Mouse (Mus musculus) hindbrain, embryonic 11.5 days (tissue): ENCODE measurements around the gene Man1b1. TPM values are rescaled to one million over a fixed set of nuclear protein-coding genes. Genes with fewer than 3 reads are reported as not detected.

Experiments used
- ATAC-seq: fragments of 200-750 bp; cut with Nextera tagmentation; 2 replicates; pipeline ENCODE4 v1.8.0; 2017; ENCODE audit warnings: mild to moderate bottlenecking, moderate TSS enrichment, moderate library complexity; ENCODE audit not compliant: low FRiP score
- DNase-seq: peaks from one replicate; pipeline ENCODE4 v3.0.0-alpha.2; 2015; ENCODE audit warnings: low spot score
- H3K27ac ChIP-seq: fragments of 300-500 bp; sonication (generic); 2 replicates; pipeline ENCODE4 v1.5.1; 2014; ENCODE audit warnings: mild to moderate bottlenecking, low read depth, low read length
- H3K27me3 ChIP-seq: fragments of 300-500 bp; sonication (generic); 2 replicates; pipeline ENCODE4 v1.6.1; 2014; ENCODE audit warnings: mild to moderate bottlenecking, low read length, moderate library complexity, mixed read lengths; ENCODE audit not compliant: control insufficient read depth, insufficient read depth
- H3K36me3 ChIP-seq: fragments of 300-500 bp; sonication (generic); 2 replicates; pipeline ENCODE4 v1.6.1; 2014; ENCODE audit warnings: mild to moderate bottlenecking, low read length, moderate library complexity, mixed read lengths; ENCODE audit not compliant: control insufficient read depth, insufficient read depth
- H3K4me1 ChIP-seq: fragments of 300-500 bp; sonication (generic); replicated peaks from 2 replicates; pipeline ENCODE4 v1.6.1; 2014; ENCODE audit warnings: low read length, mixed read lengths; ENCODE audit not compliant: control insufficient read depth, insufficient read depth
- H3K4me2 ChIP-seq: fragments of 300-500 bp; sonication (generic); replicated peaks from 2 replicates; pipeline ENCODE4 v1.6.1; 2014; ENCODE audit warnings: mild to moderate bottlenecking, low read depth, low read length
- H3K4me3 ChIP-seq: fragments of 300-500 bp; sonication (generic); 2 replicates; pipeline ENCODE4 v1.5.1; 2014; ENCODE audit warnings: low read depth, low read length
- H3K9ac ChIP-seq: fragments of 300-500 bp; sonication (generic); 2 replicates; pipeline ENCODE4 v1.6.1; 2014; ENCODE audit warnings: low read depth, low read length
- H3K9me3 ChIP-seq: fragments of 300-500 bp; sonication (generic); 2 replicates; pipeline ENCODE4 v1.6.1; 2016; ENCODE audit warnings: low read length; ENCODE audit not compliant: control insufficient read depth
- WGBS: fragments of 180-500 bp; shearing (Covaris S2); extraction: QIAGEN DNeasy Blood & Tissue Kit; methylation state at CpG from one replicate; pipeline ENCODE4 v1.1.7; 2014; 5-methylcytosine and 5-hydroxymethylcytosine counted together
- polyA plus RNA-seq: library from polyadenylated mRNA; unstranded; fragments of >200 nt; fragmentation: Nextera tagmentation; extraction: Ambion mirVana; gene quantifications from 2 replicates; pipeline ENCODE4 v1.2.1, GENCODE M21; 2014

The Man1b1 gene
- polyA plus RNA-seq, 1 experiment from 2014 or later: 133 TPM

DNA sequence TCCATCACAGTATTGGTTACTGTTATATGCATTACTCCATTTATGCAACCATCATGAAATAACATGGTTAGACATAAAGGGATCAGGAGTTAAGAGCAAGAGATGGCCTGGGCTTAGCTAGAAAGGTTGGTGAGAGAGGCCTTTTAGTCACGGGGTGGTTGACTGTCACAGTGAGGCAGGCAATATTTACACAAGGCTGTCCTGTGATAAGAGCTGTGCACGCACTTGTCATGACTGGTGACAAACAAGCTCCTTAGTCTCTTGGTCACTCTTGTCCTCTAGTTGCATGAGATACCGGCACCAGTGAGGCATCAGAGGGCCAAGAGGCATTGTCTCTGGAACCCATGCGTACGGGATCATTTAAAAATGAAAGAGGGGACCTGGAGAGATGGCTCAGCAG, 52.4 kb downstream of the Man1b1 start:
- DNase-seq (no peak), ATAC-seq (no peak)
- Histone ChIP-seq H3K4me3 (no peak overlapping the region), H3K4me1 (no peaks in the 10 kb centered on the region), H3K36me3 (no peaks in the 10 kb centered on the region), H3K9me3 (no peaks in the 10 kb centered on the region), H3K4me2 (no peak overlapping the region), H3K27me3 (no peaks in the 10 kb centered on the region), H3K9ac (no peak overlapping the region), H3K27ac (no peak overlapping the region)
- 79% methylated on average over 5 of the region's 5 CpGs for WGBS

DNA sequence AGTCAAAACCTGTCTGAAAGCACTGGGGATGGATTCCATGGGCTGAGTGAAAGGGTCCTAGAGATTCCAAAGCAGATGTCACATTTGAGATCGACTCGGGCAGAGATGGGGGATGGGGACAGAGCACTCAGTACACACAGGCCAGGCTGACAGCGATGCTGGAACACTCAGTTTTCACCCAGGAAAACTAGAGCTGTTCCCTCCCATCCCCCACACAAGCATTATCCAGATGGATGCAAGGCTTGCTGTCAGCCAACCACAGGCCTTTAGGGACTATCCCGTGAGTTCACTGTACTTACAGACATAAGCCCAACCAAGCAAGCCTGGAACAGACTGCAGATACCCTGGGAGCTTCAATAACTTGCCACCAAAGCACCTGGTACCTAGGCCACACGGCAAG, 59.1 kb downstream of the Man1b1 start:
- Histone ChIP-seq H3K27ac (no peak overlapping the region), H3K27me3 (peaks cover 19% of the 10 kb centered on the region), H3K4me2 (no peak overlapping the region), H3K9ac (no peak overlapping the region), H3K4me3 (no peak overlapping the region), H3K36me3 (no peaks in the 10 kb centered on the region), H3K9me3 (no peaks in the 10 kb centered on the region), H3K4me1 (peaks cover 5% of the 10 kb centered on the region; the same call in 1 of the 2 replicates)
- DNase-seq: no peak
- ATAC-seq: no peak
- 68% methylated on average over 5 of the region's 5 CpGs for WGBS

DNA sequence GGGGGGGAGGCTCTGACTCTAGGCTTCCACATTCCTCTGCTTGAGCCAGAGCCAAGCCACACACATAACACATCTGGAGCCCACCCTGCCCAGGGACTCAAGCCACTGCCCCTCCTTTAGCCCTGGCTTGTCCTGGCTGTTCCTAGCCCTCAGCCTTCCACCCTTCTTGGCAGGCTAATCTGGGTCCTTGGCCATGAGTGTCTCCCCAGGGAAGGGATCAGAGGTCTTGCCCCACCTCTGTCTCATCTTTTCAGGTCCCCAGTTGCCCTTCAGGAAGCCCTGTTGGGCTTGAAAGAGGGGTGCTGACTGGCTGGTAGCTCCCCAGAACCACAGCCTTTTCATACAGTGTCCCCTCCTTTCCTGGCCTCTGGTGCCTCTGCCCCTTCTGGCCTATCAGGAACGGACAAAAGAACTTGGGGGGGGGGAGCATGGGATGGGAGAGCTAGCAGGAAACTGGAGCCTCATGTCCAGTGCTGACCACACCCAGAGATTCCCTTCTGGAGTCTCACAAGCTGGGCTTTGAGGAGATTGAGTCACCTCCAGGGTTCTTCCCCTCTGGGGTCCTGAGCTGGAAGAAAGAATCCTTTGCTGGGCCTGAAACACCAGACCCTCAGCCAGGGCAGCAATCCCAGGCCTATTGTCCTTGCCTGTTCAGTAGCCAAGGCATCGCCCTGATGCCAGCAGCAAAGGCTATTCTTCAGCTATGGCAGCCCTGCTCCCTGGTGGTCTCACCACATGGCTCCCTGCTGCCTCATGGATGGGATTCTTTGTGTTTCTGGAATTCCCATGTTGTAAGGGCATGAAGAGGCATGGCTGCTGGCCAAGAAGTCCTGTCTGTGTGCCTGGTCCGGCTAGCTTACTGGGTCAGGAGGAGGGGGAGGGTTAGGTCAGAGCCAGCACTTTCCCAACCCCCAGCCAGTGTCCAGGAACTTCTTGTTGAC, 62.4 kb downstream of the Man1b1 start:
- Histone ChIP-seq H3K4me2 (no peak overlapping the region), H3K27me3 (peaks cover 45% of the 10 kb centered on the region), H3K9ac (no peak overlapping the region), H3K9me3 (no peaks in the 10 kb centered on the region), H3K27ac (no peak overlapping the region), H3K36me3 (no peaks in the 10 kb centered on the region), H3K4me1 (peaks cover 5% of the 10 kb centered on the region; the same call in 1 of the 2 replicates), H3K4me3 (no peak overlapping the region)
- ATAC-seq (no peak), DNase-seq (no peak)
- 32% methylated on average over 3 of the region's 3 CpGs for WGBS

DNA sequence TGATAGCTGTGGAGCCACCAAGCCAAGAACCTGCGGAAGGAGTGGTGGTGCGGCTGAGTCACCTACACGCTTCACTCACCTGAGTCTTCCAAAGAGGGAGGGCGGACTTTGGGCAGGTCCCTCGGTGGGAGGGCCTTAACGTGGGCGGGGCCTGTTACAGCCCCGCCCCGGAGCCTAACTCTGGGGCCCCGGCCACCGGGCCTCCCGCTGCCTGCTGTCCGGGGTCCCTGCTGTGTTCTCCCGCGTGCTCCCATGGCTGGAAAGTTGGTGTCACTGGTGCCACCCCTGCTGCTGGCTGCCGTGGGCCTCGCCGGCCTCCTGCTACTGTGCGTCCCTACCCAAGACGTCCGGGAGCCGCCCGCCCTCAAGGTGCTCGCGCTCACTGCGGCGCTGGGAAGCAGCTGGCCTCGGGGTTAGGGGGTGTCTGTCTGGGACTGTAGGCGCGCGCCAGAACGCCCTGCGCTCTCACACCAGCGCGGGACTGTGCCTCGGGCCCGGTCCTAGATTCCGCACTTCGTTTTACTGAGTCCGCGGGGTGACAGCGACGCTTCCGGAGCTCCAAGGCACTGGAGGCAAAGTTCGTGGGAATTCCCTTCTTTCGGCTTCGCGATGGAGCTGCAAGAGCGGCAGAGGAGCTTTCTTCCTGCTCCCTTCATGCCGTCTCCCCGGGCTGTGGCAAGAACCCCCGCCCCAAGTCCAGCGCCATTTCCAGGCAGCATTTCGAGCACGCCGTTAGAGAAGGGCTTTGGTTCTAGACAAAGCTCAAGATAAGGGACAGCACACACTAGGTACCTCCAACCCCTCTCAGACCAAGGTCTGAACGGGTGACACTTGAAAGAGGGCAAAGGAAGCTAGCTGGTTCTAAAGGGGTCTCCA, 63.8 kb downstream of the Man1b1 start, which contains the start of gene Entpd2:
Gene Entpd2, plus strand, starts transcription at position 154 of the 876 bp plus-strand sequence.
- peaks cover 5% of the 10 kb centered on the region; the same call in 1 of the 2 replicates for H3K4me1 ChIP-seq
- H3K9ac ChIP-seq: peak within 1 kb of the TSS; percentile 44; the same call in 1 of the 2 replicates
- H3K27me3 ChIP-seq: peaks cover 57% of the 10 kb centered on the region
- H3K4me3 ChIP-seq: peak within 1 kb of the TSS; percentile 34
- H3K27ac ChIP-seq: no peak within 1 kb of the TSS
- H3K9me3 ChIP-seq: no peaks in the 10 kb centered on the region
- 2% methylated on average over 54 of the region's 57 CpGs for WGBS
- H3K36me3 ChIP-seq: no peaks in the 10 kb centered on the region
- peak within 1 kb of the TSS; percentile 71 for H3K4me2 ChIP-seq
- ATAC-seq: no peak
- DNase-seq: peak; percentile 48

DNA sequence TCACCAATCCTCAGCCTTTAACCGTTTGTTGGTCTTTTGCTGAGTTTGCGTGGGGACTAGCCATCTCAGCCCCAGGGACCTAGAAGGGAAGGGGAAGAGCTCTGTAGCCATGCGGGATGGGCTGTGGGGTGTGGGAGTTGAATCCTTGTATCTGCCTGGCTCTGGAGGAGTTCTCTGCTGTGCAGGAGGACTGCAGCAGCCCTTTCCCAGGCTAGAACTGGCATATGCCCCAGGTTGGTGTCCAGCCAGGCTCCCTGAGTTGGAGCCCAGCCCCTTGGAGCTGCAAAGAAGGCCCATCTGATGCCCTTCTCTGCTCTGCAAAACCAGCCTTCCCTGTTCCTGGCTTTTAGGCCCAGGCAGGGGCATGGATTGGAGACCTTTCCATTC, 64.5 kb downstream of the Man1b1 start:
- Histone ChIP-seq H3K4me3 (no peak overlapping the region), H3K27ac (no peak overlapping the region), H3K9me3 (no peaks in the 10 kb centered on the region), H3K9ac (no peak overlapping the region), H3K4me2 (no peak overlapping the region), H3K4me1 (peaks cover 5% of the 10 kb centered on the region; the same call in 1 of the 2 replicates), H3K27me3 (peaks cover 61% of the 10 kb centered on the region), H3K36me3 (no peaks in the 10 kb centered on the region)
- ATAC-seq (no peak), DNase-seq (no peak)
- 27% methylated on average over 3 of the region's 3 CpGs for WGBS

DNA sequence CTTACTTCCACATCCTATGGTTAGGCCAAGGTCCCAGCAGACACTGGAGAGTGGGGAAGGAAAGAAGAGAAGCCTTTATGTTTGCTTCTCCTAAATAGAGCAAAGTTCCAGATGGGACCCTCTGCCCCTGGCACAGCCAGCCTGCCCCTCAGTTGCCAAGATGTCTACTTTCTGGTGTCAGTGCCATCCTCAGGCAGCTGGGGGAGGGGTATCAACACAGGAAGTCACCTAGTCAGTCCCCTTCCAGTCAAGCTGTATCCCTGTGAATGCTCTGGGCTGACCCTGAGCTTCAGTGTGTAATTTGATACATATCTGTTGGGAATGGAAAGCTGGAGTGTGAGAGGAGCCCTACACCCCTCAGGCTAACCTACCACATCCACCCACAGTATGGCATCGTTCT, 64.9 kb downstream of the Man1b1 start:
- H3K9ac ChIP-seq: no peak overlapping the region
- no peak for DNase-seq
- no peak overlapping the region for H3K4me3 ChIP-seq
- H3K27ac ChIP-seq: no peak overlapping the region
- ATAC-seq: no peak
- WGBS: 57% methylated on average over 1 of the region's 1 CpGs
- H3K9me3 ChIP-seq: no peaks in the 10 kb centered on the region
- peaks cover 61% of the 10 kb centered on the region for H3K27me3 ChIP-seq
- no peaks in the 10 kb centered on the region for H3K36me3 ChIP-seq
- H3K4me2 ChIP-seq: no peak overlapping the region
- peaks cover 5% of the 10 kb centered on the region; the same call in 1 of the 2 replicates for H3K4me1 ChIP-seq

DNA sequence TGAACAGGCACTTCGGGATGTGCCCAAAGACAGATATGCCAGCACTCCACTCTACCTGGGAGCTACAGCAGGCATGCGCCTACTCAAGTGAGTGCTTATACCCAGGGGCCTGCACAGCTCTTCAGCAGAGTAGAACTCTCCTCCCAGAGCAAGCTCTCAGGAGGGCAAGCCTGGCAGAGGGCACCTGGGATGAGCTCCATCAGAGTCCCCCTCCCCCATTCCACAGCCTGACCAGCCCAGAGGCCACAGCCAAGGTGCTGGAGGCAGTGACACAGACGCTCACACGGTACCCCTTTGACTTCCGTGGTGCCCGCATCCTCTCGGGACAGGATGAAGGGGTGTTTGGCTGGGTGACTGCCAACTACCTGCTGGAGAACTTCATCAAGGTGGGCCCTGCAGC, 65.9 kb downstream of the Man1b1 start:
- H3K27ac ChIP-seq: no peak overlapping the region
- H3K4me2 ChIP-seq: no peak overlapping the region
- WGBS: 90% methylated on average over 7 of the region's 7 CpGs
- no peaks in the 10 kb centered on the region for H3K36me3 ChIP-seq
- ATAC-seq (no peak), DNase-seq (no peak)
- peaks cover 5% of the 10 kb centered on the region; the same call in 1 of the 2 replicates for H3K4me1 ChIP-seq
- peaks cover 61% of the 10 kb centered on the region for H3K27me3 ChIP-seq
- no peak overlapping the region for H3K9ac ChIP-seq
- H3K4me3 ChIP-seq: no peak overlapping the region
- H3K9me3 ChIP-seq: no peaks in the 10 kb centered on the region

DNA sequence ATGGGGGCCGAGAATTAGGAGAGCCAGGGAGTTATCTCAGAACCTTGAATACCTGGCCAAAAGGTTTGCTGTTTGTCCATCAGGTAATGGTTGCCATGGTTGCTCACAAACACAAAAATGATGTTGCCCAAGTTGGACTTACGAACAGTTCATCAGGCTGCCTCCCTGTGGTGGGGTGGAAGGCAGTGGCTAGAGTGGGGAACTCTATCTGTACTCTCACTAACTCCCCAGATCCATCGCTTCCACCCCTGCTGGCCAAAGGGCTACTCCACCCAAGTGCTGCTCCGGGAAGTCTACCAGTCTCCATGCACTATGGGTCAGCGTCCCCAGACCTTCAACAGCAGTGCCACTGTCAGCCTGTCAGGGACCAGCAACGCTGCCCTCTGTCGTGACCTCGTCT, 66.9 kb downstream of the Man1b1 start, which contains the start of gene Npdc1:
Gene Npdc1, plus strand, starts transcription at position 301 of the 400 bp plus-strand sequence.
- H3K27ac ChIP-seq: no peak within 1 kb of the TSS
- H3K4me2 ChIP-seq: no peak within 1 kb of the TSS
- DNase-seq (no peak), ATAC-seq (no peak)
- H3K36me3 ChIP-seq: no peaks in the 10 kb centered on the region
- no peaks in the 10 kb centered on the region for H3K9me3 ChIP-seq
- no peak within 1 kb of the TSS for H3K9ac ChIP-seq
- peaks cover 5% of the 10 kb centered on the region; the same call in 1 of the 2 replicates for H3K4me1 ChIP-seq
- 62% methylated on average over 8 of the region's 8 CpGs for WGBS
- no peak within 1 kb of the TSS for H3K4me3 ChIP-seq
- H3K27me3 ChIP-seq: peaks cover 63% of the 10 kb centered on the region
